Mouse (Mus musculus): Measurements from ENCODE around the gene Grin2c.

DNA sequence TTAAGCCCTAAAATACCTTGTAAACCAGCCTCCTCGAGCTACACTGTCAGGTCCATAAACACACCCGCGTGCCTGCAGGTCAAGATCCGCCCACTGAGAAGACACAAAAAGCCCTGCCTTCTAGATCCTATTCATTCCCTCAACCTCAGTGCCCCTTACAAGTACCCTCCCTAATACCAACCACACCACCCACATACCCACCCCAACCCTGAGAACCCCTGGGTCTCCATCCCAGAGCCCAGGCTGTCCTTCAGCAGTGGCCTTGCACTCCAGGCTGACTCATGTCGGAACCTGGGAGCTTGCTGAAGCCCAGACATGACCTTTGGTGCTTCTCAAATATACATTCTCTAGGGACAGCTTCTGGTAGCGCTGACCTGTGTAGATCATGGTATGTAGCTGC, 7.7 kb upstream of the Grin2c start:
- no peak for TF ChIP-seq POLR2A (IDR thresholded peaks at IDR 0.05; ENCODE audit: insufficient read depth, low read length)
- no peak for TF ChIP-seq CTCF (IDR thresholded peaks at IDR 0.05; ENCODE audit: low read depth, low read length)
- TF ChIP-seq EP300 (IDR thresholded peaks at IDR 0.05; ENCODE audit: insufficient read depth, low read depth, low read length): no peak

Data from ES-Bruce4 (cell line).